Mouse (Mus musculus) limb, embryonic 14.5 days (tissue): ENCODE measurements around the gene Gm20917. TPM values are rescaled to one million over a fixed set of nuclear protein-coding genes. Genes with fewer than 3 reads are reported as not detected.
"Not testable (repeated sequence)": the region's sequence is repeated elsewhere in the genome, so short reads cannot be mapped to it uniquely, and the experiment has no call there.

Source experiments
- ATAC-seq: fragments of 200-750 bp; cut with Nextera tagmentation; 2 replicates; pipeline ENCODE4 v1.8.0; 2017; ENCODE audit warnings: low read depth, moderate number of reproducible peaks, moderate TSS enrichment; ENCODE audit not compliant: low FRiP score
- DNase-seq: peaks from one replicate; pipeline ENCODE4 v3.0.0-alpha.2; 2015; ENCODE audit warnings: low spot score
- H3K27ac ChIP-seq: fragments of 300-500 bp; sonication (generic); replicated peaks from 2 replicates; pipeline ENCODE4 v1.5.1; 2014; ENCODE audit warnings: low read depth, mild to moderate bottlenecking, low read length, moderate library complexity, mixed read lengths
- H3K27me3 ChIP-seq: fragments of 300-500 bp; sonication (generic); 2 replicates; pipeline ENCODE4 v1.6.1; 2014; ENCODE audit warnings: low read length, mixed read lengths; ENCODE audit not compliant: control insufficient read depth, insufficient read depth
- H3K36me3 ChIP-seq: fragments of 300-500 bp; sonication (generic); 2 replicates; pipeline ENCODE4 v1.6.1; 2014; ENCODE audit warnings: mild to moderate bottlenecking, low read length, moderate library complexity, mixed read lengths; ENCODE audit not compliant: control insufficient read depth, insufficient read depth
- H3K4me1 ChIP-seq: fragments of 300-500 bp; sonication (generic); 2 replicates; pipeline ENCODE4 v1.6.1; 2014; ENCODE audit warnings: antibody characterized with exemption, low read length, mixed read lengths; ENCODE audit not compliant: control insufficient read depth, insufficient read depth
- H3K4me2 ChIP-seq: fragments of 300-500 bp; sonication (generic); replicated peaks from 2 replicates; pipeline ENCODE4 v1.6.1; 2014; ENCODE audit warnings: low read depth, mild to moderate bottlenecking, low read length, moderate library complexity; ENCODE audit not compliant: severe bottlenecking
- H3K4me3 ChIP-seq: fragments of 300-500 bp; sonication (generic); replicated peaks from 2 replicates; pipeline ENCODE4 v1.5.1; 2014; ENCODE audit warnings: low read length
- H3K9ac ChIP-seq: fragments of 300-500 bp; sonication (generic); 2 replicates; pipeline ENCODE4 v1.6.1; 2014; ENCODE audit warnings: mild to moderate bottlenecking, low read depth, low read length, moderate library complexity; ENCODE audit not compliant: severe bottlenecking
- H3K9me3 ChIP-seq: fragments of 300-500 bp; sonication (generic); 2 replicates; pipeline ENCODE4 v1.6.1; 2016; ENCODE audit warnings: low read length; ENCODE audit not compliant: control insufficient read depth
- whole genome bisulfite sequencing: fragments of 180-500 bp; shearing (Covaris S2); extraction: QIAGEN DNeasy Blood & Tissue Kit; methylation state at CpG from one replicate; pipeline ENCODE4 v1.1.7; 2014; 5-methylcytosine and 5-hydroxymethylcytosine counted together
- polyA plus RNA-seq, 2 experiments: library from polyadenylated mRNA; depleted of rRNA in 1 of 2; stranded (reverse) in 1 of 2; unstranded in 1 of 2; fragments of >200 nt; fragmentation: Nextera tagmentation in 1 of 2; extraction: Ambion mirVana in 1 of 2; gene quantifications; 2 replicates each; pipeline versions ENCODE4 v1.2.1 to v1.2.3; 2012 to 2014

Gm20917 gene
- polyA plus RNA-seq (2012; rRNA removed) (not detected in 2 replicates), polyA plus RNA-seq (2014; fragmentation: Nextera tagmentation; extraction: Ambion mirVana) (not detected in 2 replicates)

- not testable (repeated sequence) for H3K36me3 ChIP-seq, H3K27ac ChIP-seq, ATAC-seq, H3K4me3 ChIP-seq, H3K9me3 ChIP-seq, DNase-seq, H3K9ac ChIP-seq, H3K27me3 ChIP-seq, H3K4me2 ChIP-seq, H3K4me1 ChIP-seq
- no CpG with 5 or more reads among the region's 4 CpGs for WGBS
Observed at GRCm38 (mm10) chrY:79151022-79151421, at the start of gene Gm20917. Gm20917 (minus strand) TSS chrY:79151122.

Other genes with a start within 250 kb of the Gm20917 start
- not detected in 2 replicates for gene Gm20916, start 168.4 kb upstream of the Gm20917 start, polyA plus RNA-seq (2012; rRNA removed)
- gene Gm20916, start 168.4 kb upstream of the Gm20917 start, polyA plus RNA-seq (2014; fragmentation: Nextera tagmentation; extraction: Ambion mirVana) = not detected in 2 replicates